Mouse (Mus musculus) liver, postnatal 0 days (tissue): Measurements from ENCODE around the gene Zfp207.

Experiments used
- CTCF ChIP-seq: sonication (generic); IDR thresholded peaks from 2 replicates; pipeline ENCODE4 v1.5.1; 2016; ENCODE audit warnings: antibody characterized with exemption, low read depth
- EP300 ChIP-seq: IDR thresholded peaks from 2 replicates; pipeline ENCODE4 v1.6.1; 2016; ENCODE audit warnings: antibody characterized with exemption, low read depth, mild to moderate bottlenecking

- no peak for TF ChIP-seq CTCF
- TF ChIP-seq EP300, result no peak
Measured at GRCm38 (mm10) chr11:80342482-80342881, 40.6 kb upstream of the Zfp207 start.
